Mouse (Mus musculus) hindbrain, embryonic 13.5 days (tissue): ENCODE results near the gene Prss53. TPM values are rescaled to one million over a fixed set of nuclear protein-coding genes. Genes with fewer than 3 reads are reported as not detected.
"Not testable (repeated sequence)": the region's sequence is repeated elsewhere in the genome, so short reads cannot be mapped to it uniquely, and the experiment has no call there.

Source experiments
- ATAC-seq: fragments of 200-750 bp; cut with Nextera tagmentation; 2 replicates; pipeline ENCODE4 v1.8.0; 2017; ENCODE audit warnings: moderate TSS enrichment; ENCODE audit not compliant: low FRiP score
- H3K27ac ChIP-seq: fragments of 300-500 bp; sonication (generic); 2 replicates; pipeline ENCODE4 v1.5.1; 2015; ENCODE audit warnings: inconsistent platforms, mild to moderate bottlenecking, moderate library complexity
- H3K27me3 ChIP-seq: fragments of 300-500 bp; sonication (generic); 2 replicates; pipeline ENCODE4 v1.6.1; 2015; ENCODE audit warnings: mild to moderate bottlenecking, inconsistent platforms
- H3K36me3 ChIP-seq: fragments of 300-500 bp; sonication (generic); 2 replicates; pipeline ENCODE4 v1.6.1; 2015; ENCODE audit warnings: mild to moderate bottlenecking, inconsistent platforms
- H3K4me1 ChIP-seq: fragments of 300-500 bp; sonication (generic); replicated peaks from 2 replicates; pipeline ENCODE4 v1.6.1; 2015; ENCODE audit warnings: inconsistent platforms
- H3K4me2 ChIP-seq: fragments of 300-500 bp; sonication (generic); 2 replicates; pipeline ENCODE4 v1.6.1; 2015; ENCODE audit warnings: inconsistent platforms, mild to moderate bottlenecking, moderate library complexity
- H3K4me3 ChIP-seq: fragments of 300-500 bp; sonication (generic); 2 replicates; pipeline ENCODE4 v1.5.1; 2015; ENCODE audit warnings: mild to moderate bottlenecking, inconsistent platforms
- H3K9ac ChIP-seq: fragments of 300-500 bp; sonication (generic); 2 replicates; pipeline ENCODE4 v1.6.1; 2015; ENCODE audit warnings: mild to moderate bottlenecking, inconsistent platforms
- H3K9me3 ChIP-seq: fragments of 300-500 bp; sonication (generic); 2 replicates; pipeline ENCODE4 v1.6.1; 2016; ENCODE audit warnings: inconsistent platforms
- WGBS: fragments of 180-500 bp; shearing (Covaris S2); methylation state at CpG from one replicate; pipeline ENCODE4 v1.1.7; 2015; 5-methylcytosine and 5-hydroxymethylcytosine counted together
- polyA plus RNA-seq: library from polyadenylated mRNA; unstranded; fragments of >200 nt; fragmentation: Nextera tagmentation; extraction: Ambion mirVana; gene quantifications from 2 replicates; pipeline ENCODE4 v1.2.1, GENCODE M21; 2015

Prss53 gene
- polyA plus RNA-seq, 1 experiment from 2014 or later, result 0.82 TPM

DNA sequence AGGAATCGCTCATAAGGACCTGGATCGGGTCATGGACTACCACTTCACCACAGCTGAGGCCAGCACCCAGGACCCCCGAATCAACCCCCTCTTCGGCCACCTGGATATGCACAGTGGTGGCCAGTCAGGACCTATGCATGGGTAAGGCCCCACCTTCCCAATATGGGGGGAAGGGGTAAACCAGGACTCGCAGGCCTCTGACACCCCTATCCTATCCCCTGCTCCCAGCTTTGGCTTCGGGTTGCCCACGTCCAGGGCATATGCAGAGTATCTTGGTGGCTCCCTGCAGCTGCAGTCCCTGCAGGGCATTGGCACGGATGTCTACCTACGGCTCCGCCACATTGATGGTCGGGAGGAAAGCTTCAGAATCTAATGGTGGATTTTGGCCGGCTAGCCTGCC, 17.2 kb upstream of the Prss53 start:
- WGBS, result 98% methylated on average over 12 of the region's 12 CpGs
- H3K4me1 ChIP-seq, result peaks cover 26% of the 10 kb centered on the region
- H3K9ac ChIP-seq, result no peak overlapping the region
- H3K27me3 ChIP-seq, result no peaks in the 10 kb centered on the region
- peaks cover 48% of the 10 kb centered on the region for H3K36me3 ChIP-seq
- no peak overlapping the region for H3K27ac ChIP-seq
- no peak for ATAC-seq
- H3K4me3 ChIP-seq, result no peak overlapping the region
- H3K4me2 ChIP-seq, result no peak overlapping the region
- no peaks in the 10 kb centered on the region for H3K9me3 ChIP-seq

GRCm38 (mm10) chr7:127903971-127904796, 13.4 kb upstream of the Prss53 start, which contains the start of gene Bckdk:
Bckdk (plus strand) TSS chr7:127904082.
- peak within 1 kb of the TSS; percentile 84 for H3K9ac ChIP-seq
- H3K36me3 ChIP-seq, result peaks cover 39% of the 10 kb centered on the region
- ATAC-seq, result peak; percentile 91
- H3K4me3 ChIP-seq, result peak within 1 kb of the TSS; percentile 65
- H3K27ac ChIP-seq, result peak within 1 kb of the TSS; percentile 93
- WGBS, result 10% methylated on average over 38 of the region's 38 CpGs
- peak within 1 kb of the TSS; percentile 79 for H3K4me2 ChIP-seq
- 0 out of 2 replicates have a peak, but pooled peaks cover 2% of the 10 kb centered on the region for H3K27me3 ChIP-seq
- no peaks in the 10 kb centered on the region for H3K9me3 ChIP-seq
- H3K4me1 ChIP-seq, result peaks cover 17% of the 10 kb centered on the region

DNA sequence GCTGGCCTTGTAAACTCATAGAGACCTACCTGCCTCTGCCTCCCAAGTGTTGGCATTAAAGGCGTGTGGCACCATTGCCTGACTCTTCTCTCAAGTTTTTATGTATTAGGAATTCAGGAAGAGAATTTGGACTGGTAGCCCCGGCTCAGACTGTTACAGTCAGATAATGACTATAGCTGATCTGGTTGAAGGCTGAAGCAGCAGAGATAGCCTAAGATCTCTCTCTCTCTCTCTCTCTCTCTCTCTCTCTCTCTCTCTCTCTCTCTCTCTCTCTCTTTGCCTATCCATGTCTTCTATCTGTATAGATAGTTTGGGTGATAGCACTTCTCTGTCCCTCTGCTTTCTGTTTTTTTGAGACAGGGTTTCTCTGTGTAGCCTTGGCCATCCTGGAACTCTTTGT, 11.0 kb upstream of the Prss53 start:
- Histone ChIP-seq H3K4me3 (no peak overlapping the region), H3K9ac (no peak overlapping the region), H3K27ac (no peak overlapping the region), H3K4me2 (no peak overlapping the region), H3K9me3 (no peaks in the 10 kb centered on the region), H3K27me3 (peaks cover 2% of the 10 kb centered on the region; the same call in 1 of the 2 replicates), H3K36me3 (peaks cover 15% of the 10 kb centered on the region), H3K4me1 (peaks cover 17% of the 10 kb centered on the region)
- ATAC-seq, result no peak
- 84% methylated on average over 2 of the region's 2 CpGs for WGBS

- Histone ChIP-seq H3K9ac (no peak overlapping the region), H3K27me3 (peaks cover 2% of the 10 kb centered on the region; the same call in 1 of the 2 replicates), H3K27ac (no peak overlapping the region), H3K4me1 (peaks cover 12% of the 10 kb centered on the region), H3K9me3 (no peaks in the 10 kb centered on the region), H3K36me3 (no peaks in the 10 kb centered on the region), H3K4me3 (no peak overlapping the region), H3K4me2 (no peak overlapping the region)
- ATAC-seq, result no peak
- WGBS, result 48% methylated on average over 7 of the region's 7 CpGs
Observed at GRCm38 (mm10) chr7:127899997-127900396, 9.2 kb upstream of the Prss53 start.

DNA sequence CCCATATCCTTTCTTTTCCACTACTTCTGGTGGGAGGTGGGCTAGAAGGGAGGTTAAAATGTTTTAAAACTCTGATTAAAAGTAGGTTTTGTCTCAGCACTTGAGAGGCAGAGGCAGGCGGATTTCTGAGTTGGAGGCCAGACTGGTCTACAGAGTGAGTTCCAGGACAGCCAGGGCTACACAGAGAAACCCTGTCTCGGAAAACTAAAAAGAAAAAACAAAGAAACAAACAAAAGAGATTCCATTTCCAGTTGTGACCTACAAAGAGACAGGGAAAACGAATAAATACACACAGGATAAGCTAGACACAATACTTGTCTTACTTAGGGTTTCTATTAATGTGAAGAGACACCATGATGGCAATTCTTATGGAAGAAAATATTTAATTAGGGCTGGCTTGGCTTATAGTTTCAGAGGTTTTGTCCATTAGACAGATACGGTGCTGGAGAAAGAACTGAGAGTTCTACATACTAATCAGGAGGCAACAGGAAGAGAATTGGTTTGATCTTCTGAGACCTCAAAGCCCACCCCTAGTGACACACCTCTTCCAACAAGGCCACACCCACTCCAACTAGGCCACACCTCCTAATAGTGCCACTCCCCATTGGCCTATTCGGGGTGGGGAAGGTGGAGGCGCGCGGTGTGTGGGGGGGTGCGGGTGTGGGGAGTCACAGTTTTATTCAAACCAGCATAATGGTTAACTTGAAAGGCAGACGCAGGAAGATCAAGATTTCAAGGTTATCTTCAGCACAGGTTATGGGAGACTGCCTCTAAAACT, 7.6 kb upstream of the Prss53 start:
- H3K9me3 ChIP-seq, result no peaks in the 10 kb centered on the region
- peaks cover under 1% of the 10 kb centered on the region for H3K36me3 ChIP-seq
- no peak overlapping the region for H3K4me2 ChIP-seq
- no peak overlapping the region for H3K27ac ChIP-seq
- ATAC-seq, result no peak
- WGBS, result 40% methylated on average over 10 of the region's 10 CpGs
- H3K4me3 ChIP-seq, result no peak overlapping the region
- H3K4me1 ChIP-seq, result peaks cover 14% of the 10 kb centered on the region
- H3K9ac ChIP-seq, result no peak overlapping the region
- H3K27me3 ChIP-seq, result peaks cover 2% of the 10 kb centered on the region; the same call in 1 of the 2 replicates

GRCm38 (mm10) chr7:127897542-127897941, 6.8 kb upstream of the Prss53 start:
- 91% methylated on average over 7 of the region's 7 CpGs for WGBS
- Histone ChIP-seq H3K4me1 (peaks cover 14% of the 10 kb centered on the region), H3K27me3 (peaks cover 2% of the 10 kb centered on the region; the same call in 1 of the 2 replicates), H3K36me3 (peaks cover 9% of the 10 kb centered on the region), H3K9me3 (no peaks in the 10 kb centered on the region), H3K27ac (no peak overlapping the region), H3K4me3 (no peak overlapping the region), H3K9ac (no peak overlapping the region), H3K4me2 (no peak overlapping the region)
- no peak for ATAC-seq

DNA sequence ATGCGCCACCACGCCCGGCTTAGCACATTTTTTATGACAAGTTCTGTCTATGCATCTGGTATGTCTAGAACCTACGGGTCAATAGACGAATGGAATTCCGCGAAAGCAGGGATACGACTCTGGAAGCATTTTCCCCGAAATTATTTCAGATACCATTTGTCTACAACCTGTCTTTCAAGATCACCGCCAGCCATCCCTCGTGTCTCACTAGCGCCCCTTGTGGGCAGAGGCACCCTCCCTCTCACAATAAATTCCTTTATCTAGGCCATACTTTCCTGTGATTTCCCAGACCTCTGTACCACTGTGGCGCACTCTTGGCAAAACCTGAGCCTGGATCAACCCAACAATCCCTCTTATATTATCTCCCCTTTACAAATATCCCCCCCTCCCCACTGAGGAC, 5.6 kb upstream of the Prss53 start:
- Histone ChIP-seq H3K27ac (no peak overlapping the region), H3K27me3 (peaks cover 2% of the 10 kb centered on the region; the same call in 1 of the 2 replicates), H3K4me3 (no peak overlapping the region), H3K4me2 (no peak overlapping the region), H3K4me1 (peaks cover 14% of the 10 kb centered on the region), H3K36me3 (peaks cover 12% of the 10 kb centered on the region), H3K9ac (no peak overlapping the region), H3K9me3 (no peaks in the 10 kb centered on the region)
- WGBS, result 67% methylated on average over 13 of the region's 13 CpGs
- no peak for ATAC-seq

GRCm38 (mm10) chr7:127895891-127896290, 5.1 kb upstream of the Prss53 start:
- Histone ChIP-seq H3K36me3 (peaks cover 15% of the 10 kb centered on the region), H3K27ac (peak overlapping the region; percentile 48; the same call in 1 of the 2 replicates), H3K4me3 (peak overlapping the region; percentile 62; the same call in 1 of the 2 replicates), H3K4me1 (peaks cover 14% of the 10 kb centered on the region), H3K4me2 (peak overlapping the region; percentile 79; the same call in 1 of the 2 replicates)
- not testable (repeated sequence) for H3K9ac ChIP-seq, ATAC-seq, H3K9me3 ChIP-seq, H3K27me3 ChIP-seq
- 68% methylated on average over 7 of the region's 7 CpGs for WGBS

DNA sequence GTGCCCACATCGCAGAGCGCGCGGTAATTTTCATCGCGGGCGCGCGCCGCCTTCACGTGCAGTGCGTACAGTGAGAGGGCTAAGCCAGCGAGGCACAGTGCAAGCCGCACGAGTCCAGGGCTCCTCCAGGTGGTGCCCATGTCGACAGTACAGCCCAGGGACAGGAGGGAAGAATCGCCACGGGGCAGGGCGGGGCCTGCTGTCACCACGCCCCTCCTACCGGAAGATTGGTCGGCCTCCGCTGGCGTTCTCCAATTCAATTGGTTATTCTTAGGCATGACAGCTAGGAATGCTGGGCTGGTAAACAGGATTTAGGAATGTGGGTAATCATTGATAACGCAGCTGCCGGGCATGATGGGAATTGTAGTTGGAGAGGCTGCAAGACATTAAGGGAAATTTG, 4.7 kb upstream of the Prss53 start, which contains the start of the genes Gm21974 and Vkorc1:
Gm21974 (minus strand) TSS at position 13 of the 400 bp plus-strand sequence.
Vkorc1 (minus strand) TSS at position 176 of the 400 bp plus-strand sequence.
- WGBS, result under 1% methylated on average over 26 of the region's 26 CpGs
- Histone ChIP-seq H3K4me1 (peaks cover 14% of the 10 kb centered on the region), H3K9ac (peak within 1 kb of the TSS; percentile 78), H3K9me3 (no peaks in the 10 kb centered on the region), H3K27ac (peak within 1 kb of the TSS; percentile 82), H3K4me2 (peak within 1 kb of the TSS; percentile 79), H3K36me3 (peaks cover 19% of the 10 kb centered on the region), H3K4me3 (peak within 1 kb of the TSS; percentile 62), H3K27me3 (peaks cover 2% of the 10 kb centered on the region; the same call in 1 of the 2 replicates)
- ATAC-seq, result peak; percentile 99

DNA sequence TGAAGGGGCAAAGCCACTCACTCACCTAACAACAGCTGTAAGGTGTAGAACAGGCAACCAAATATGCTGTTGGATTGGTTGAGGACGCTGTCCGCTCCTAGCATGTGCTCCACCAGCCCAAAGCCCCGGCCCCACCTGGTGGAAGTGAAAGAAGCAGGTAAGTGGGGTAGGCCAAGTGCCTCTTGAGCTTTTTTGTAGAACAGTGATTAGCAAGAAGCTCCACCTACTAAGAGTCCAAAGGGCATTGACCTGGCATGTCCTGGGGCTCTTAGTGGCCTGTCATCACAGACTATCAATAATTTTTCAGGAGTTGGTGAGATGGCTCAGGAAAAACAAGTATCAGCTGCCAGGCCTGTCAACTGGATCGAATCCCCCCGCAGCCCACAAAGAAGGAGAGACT, 3.7 kb upstream of the Prss53 start:
- peak overlapping the region; percentile 79 for H3K4me2 ChIP-seq
- no peak overlapping the region; the same call in 1 of the 2 replicates for H3K27ac ChIP-seq
- peaks cover 1% of the 10 kb centered on the region; the same call in 1 of the 2 replicates for H3K27me3 ChIP-seq
- no peaks in the 10 kb centered on the region for H3K9me3 ChIP-seq
- peaks cover 28% of the 10 kb centered on the region for H3K36me3 ChIP-seq
- peaks cover 14% of the 10 kb centered on the region for H3K4me1 ChIP-seq
- 88% methylated on average over 5 of the region's 5 CpGs for WGBS
- H3K4me3 ChIP-seq, result peak overlapping the region; percentile 62
- peak overlapping the region; percentile 78 for H3K9ac ChIP-seq
- ATAC-seq, result no peak

- Histone ChIP-seq H3K4me1 (peaks cover 19% of the 10 kb centered on the region), H3K4me2 (no peak overlapping the region), H3K4me3 (no peak overlapping the region), H3K27ac (no peak overlapping the region), H3K27me3 (no peaks in the 10 kb centered on the region), H3K9me3 (no peaks in the 10 kb centered on the region), H3K36me3 (peaks cover 84% of the 10 kb centered on the region), H3K9ac (no peak overlapping the region)
- 79% methylated on average over 3 of the region's 3 CpGs for WGBS
- no peak for ATAC-seq
Observed at GRCm38 (mm10) chr7:127888821-127889220, 1.9 kb downstream of the Prss53 start.

DNA sequence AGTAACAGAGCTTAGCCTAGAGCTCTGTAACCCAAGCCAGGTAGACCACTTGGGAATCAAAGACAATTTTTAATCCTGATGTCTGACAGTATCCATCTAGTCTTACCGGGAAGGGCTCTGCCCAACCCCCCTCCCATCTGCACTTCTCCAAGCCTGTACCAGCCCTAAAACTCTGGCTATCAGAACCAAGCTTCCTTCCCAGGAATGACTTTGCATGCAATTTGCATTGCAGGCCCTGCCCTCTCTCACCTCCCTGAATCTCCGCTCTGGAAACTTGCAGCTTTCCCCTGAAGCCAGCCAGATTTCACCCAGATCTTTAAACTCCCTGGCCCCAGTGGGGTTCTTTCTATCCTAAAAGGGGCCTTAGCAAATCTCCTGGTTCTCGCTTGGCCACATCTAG, 3.0 kb downstream of the Prss53 start:
- WGBS, result 81% methylated on average over 3 of the region's 3 CpGs
- H3K27ac ChIP-seq, result no peak overlapping the region

More for the DNA sequence above, 3.0 kb downstream of the Prss53 start:
- Histone ChIP-seq H3K9ac (no peak overlapping the region), H3K9me3 (no peaks in the 10 kb centered on the region), H3K4me3 (no peak overlapping the region), H3K27me3 (no peaks in the 10 kb centered on the region), H3K4me1 (peaks cover 29% of the 10 kb centered on the region), H3K4me2 (no peak overlapping the region), H3K36me3 (peaks cover 88% of the 10 kb centered on the region)
- no peak for ATAC-seq
